Mouse (Mus musculus) heart, postnatal 36 days (tissue): ENCODE data around the gene Zdhhc12. TPM values are rescaled to one million over a fixed set of nuclear protein-coding genes. Genes with fewer than 3 reads are reported as not detected.
"Not testable (repeated sequence)": the region's sequence is repeated elsewhere in the genome, so short reads cannot be mapped to it uniquely, and the experiment has no call there.

ENCODE experiments used
- DNase-seq, 2 experiments: peaks; one replicate each; pipeline ENCODE4 v3.0.0; 2021 to 2022
- intact Hi-C: fragments of 180-260 bp; cut with DNase I; formaldehyde crosslinking; loops from one replicate; pipeline ENCODE4 v1.15.1; 2025
- total RNA-seq, 2 experiments: library from RNA; stranded (reverse); gene quantifications; 2 replicates each; pipeline ENCODE4 v1.2.3; 2021

Gene Zdhhc12
- 1 to 10 TPM; 4.1 to 4.7 TPM for total RNA-seq

- peak; percentile 86 to 89 for DNase-seq
- intact Hi-C loops = loop anchor here (2.0 kb wide), 1 partner anchor 51 kb away; no protein-coding TSS in a partner anchor
Measured at GRCm38 (mm10) chr2:30093471-30094207, at the start of gene Zdhhc12. TSS of gene Zdhhc12 (minus strand) at chr2:30093648.

GRCm38 (mm10) chr2:30140021-30140420, 46.6 kb upstream of the Zdhhc12 start:
- DNase-seq, intact Hi-C loops: not testable (repeated sequence)

DNA sequence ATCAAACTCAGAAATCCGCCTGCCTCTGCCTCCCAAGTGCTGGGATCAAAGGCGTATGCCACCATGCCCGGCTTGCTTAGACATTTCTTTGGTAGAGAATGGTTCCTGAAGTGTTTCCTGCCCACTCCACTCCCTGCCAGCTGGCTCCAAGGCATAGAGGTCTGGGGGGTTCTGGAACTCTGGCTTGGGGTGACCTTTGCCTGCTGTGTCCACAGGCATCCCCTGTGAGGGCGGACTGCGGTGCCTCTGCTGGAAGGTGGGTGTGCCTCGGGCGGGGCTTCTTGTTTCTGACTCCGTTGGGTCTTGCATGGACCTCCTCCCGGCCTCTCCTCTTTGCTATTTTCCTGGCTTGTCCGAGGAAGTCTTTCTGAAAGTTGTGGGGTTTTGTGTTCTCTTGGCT, 43.0 kb upstream of the Zdhhc12 start:
- intact Hi-C loops = no loop called here
- DNase-seq = no peak

GRCm38 (mm10) chr2:30134928-30135620, 41.6 kb upstream of the Zdhhc12 start:
- DNase-seq = no peak
- intact Hi-C loops = no loop called here

- intact Hi-C loops = no loop called here
- DNase-seq = no peak
Measured at GRCm38 (mm10) chr2:30134378-30134711, 40.9 kb upstream of the Zdhhc12 start.

- intact Hi-C loops = no loop called here
- DNase-seq = peak; percentile 98 to 99
Measured at GRCm38 (mm10) chr2:30133613-30134377, 40.3 kb upstream of the Zdhhc12 start, which contains the start of gene Tbc1d13. TSS of gene Tbc1d13 (plus strand) at chr2:30133746.

DNA sequence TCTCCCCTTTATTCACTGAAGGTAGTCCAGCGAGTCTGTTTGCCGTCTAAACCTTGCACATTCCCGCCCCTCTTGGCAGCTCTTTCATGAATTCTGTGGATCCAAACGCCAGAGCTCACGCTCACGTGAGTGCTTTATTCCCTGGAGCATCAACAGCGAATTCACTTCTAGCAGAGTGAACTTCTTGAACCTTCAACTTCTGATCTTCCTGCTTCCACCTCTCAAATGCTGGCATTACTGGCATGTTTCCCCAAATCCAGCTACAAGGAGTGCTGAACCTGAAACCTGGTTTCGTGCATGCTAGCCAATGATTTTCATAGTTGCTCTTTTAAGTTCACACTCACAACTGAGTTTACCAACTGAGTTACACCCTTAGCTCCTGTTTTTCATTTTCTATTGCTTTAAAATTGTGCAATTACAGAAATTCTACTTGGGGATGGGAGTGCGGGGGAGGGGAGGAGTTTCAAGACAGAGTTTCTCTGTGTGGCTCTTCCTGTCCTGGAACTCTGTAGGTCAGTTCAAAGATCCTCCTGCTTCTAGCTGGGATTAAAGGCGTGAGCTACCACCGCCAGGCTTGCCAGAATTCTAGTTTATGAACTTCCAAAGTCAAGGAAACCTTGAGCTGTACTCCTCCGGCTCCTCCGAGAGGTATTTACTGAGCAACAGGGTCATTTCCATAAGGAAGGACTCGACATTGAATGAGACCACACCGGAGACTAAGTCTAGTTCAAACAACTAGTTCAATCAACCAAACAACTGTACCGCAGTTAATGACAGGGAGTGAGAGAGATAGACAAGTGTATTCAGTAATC, 39.6 kb upstream of the Zdhhc12 start:
- DNase-seq = peak; percentile 30 to 41
- intact Hi-C loops = no loop called here

- intact Hi-C loops, DNase-seq: not testable (repeated sequence)
Measured at GRCm38 (mm10) chr2:30131240-30131639, 37.8 kb upstream of the Zdhhc12 start.

DNA sequence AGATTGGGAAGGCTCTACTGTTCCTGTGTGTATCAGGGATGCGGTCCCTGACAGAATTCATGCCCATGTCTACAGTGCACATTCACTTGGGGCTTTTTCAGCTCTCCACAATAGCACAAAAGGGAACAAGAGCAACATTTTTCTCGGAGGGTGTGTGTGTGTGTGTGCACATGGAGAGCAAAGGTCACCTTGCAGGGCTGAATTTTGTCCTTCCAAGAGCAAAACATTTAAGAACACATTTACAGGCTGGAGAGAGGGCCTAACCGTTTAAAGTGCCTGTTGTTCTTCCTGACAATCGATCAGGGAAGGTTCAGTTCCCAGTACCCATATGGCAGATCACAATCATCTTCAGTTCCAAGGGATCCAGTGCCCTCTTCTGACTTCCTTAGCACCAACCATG, 36.7 kb upstream of the Zdhhc12 start:
- no peak for DNase-seq
- intact Hi-C loops = no loop called here

DNA sequence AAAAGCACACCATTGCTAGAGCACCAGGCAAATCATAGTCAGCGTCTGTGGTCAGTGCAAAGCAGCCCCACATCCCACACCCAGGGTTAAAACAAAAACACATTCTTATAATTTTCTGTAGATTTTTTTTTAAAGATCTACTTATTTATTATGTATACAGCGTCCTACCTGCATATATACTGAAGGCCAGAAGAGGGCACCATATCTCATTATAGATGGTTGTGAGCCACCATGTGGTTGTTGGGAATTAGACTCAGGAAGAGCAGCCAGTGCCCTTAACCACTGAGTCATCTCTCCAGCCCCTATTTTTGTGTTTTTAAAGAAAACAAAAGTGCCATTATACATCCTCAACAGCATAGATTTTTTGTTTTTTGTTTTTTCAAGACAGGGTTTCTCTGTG, 35.3 kb upstream of the Zdhhc12 start:
- intact Hi-C loops = loop anchor here (2.0 to 5.0 kb wide), 3 partner anchors 34 to 159 kb away; partner anchors contain the start of genes Dolk and Nup188

GRCm38 (mm10) chr2:30124472-30125274, 31.2 kb upstream of the Zdhhc12 start, which contains the start of gene Zer1:
TSS of gene Zer1 (minus strand) at chr2:30124585.
- peak; percentile 97 for DNase-seq
- intact Hi-C loops = loop anchor here (5.0 kb wide), 1 partner anchor 163 kb away; the partner anchor contains the start of genes Dolk and Nup188

More for the DNA sequence above, 35.3 kb upstream of the Zdhhc12 start:
- DNase-seq = peak; percentile 26 to 31

- no peak for DNase-seq
- intact Hi-C loops = no loop called here
Measured at GRCm38 (mm10) chr2:30123729-30124471, 30.5 kb upstream of the Zdhhc12 start.

DNA sequence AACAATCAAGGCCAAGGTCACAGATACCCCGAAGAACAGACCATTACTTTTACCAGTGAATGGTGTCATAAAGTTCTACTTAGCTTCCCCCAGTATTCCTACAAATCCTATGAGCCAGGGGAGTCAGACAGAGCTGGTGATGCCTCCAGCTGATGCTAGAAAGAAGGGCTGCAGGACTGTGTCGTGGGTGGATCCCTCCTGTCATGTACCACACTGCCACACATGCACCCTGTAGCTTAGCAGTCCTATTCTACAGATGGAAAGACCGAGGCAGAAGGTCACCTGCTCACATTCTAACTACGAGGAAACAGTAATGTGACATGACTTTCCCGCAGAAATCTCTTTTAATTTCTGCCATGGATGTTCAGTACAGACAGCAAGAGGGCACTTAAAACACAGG, 29.3 kb upstream of the Zdhhc12 start:
- intact Hi-C loops = no loop called here

GRCm38 (mm10) chr2:30120269-30120668, 26.8 kb upstream of the Zdhhc12 start:
- intact Hi-C loops = no loop called here
- DNase-seq = no peak

More for the DNA sequence above, 29.3 kb upstream of the Zdhhc12 start:
- DNase-seq = no peak

DNA sequence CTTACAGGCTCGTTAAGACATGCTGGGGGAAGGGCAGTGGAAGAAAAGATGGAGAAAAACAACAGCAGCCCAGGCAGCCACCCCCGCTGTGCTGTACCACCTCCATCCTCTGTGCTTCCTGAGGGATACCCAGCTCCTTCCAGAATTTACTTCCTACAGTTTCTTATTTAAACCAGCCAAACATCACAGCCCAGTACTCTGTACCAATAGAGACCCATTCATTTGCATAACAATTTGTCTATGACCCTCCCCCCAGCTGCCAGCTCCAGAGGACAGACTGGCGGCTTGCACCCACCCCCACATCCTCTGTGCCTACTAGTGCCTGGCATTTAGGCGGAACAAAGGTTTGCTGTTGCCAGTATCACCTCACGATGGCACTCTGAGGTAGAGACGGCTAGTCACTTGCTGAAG, 26.2 kb upstream of the Zdhhc12 start:
- no peak for DNase-seq
- intact Hi-C loops = no loop called here

GRCm38 (mm10) chr2:30112564-30112963, 19.1 kb upstream of the Zdhhc12 start:
- intact Hi-C loops = no loop called here

GRCm38 (mm10) chr2:30111500-30111899, 18.1 kb upstream of the Zdhhc12 start:
- intact Hi-C loops = no loop called here
- no peak for DNase-seq

More at GRCm38 (mm10) chr2:30112564-30112963, 19.1 kb upstream of the Zdhhc12 start:
- DNase-seq = no peak

GRCm38 (mm10) chr2:30108260-30108659, 14.8 kb upstream of the Zdhhc12 start:
- DNase-seq = no peak
- intact Hi-C loops = no loop called here
